ENCODE assay signal across 12 mouse cellular contexts in genomic region chr1:165119011-165119726, GRCm38 (mm10). TPM values are rescaled to one million over a fixed set of nuclear protein-coding genes. Genes with fewer than 3 reads are reported as not detected.
DNase-seq lines count a peak whose midpoint lies in the region; ATAC-seq and TF ChIP-seq lines count a peak whose summit lies in the region.
"Had no signal": no experiment of that assay in that cellular context is flagged by ENCODE, and none has a peak within 500 bp of the region (broad histone marks: within the 10 kb centered on the region; RNA-seq: fewer than 3 reads in every experiment).

No protein-coding gene starts in this region.

- H3K36me3 ChIP-seq in forebrain, embryonic 11.5 days (ENCODE audit: control insufficient read depth, insufficient read depth, low read length), result no peaks in the 10 kb centered on the region
- H3K36me3 ChIP-seq in forebrain, embryonic 12.5 days (replicated peaks), result no peaks in the 10 kb centered on the region
- no peaks in the 10 kb centered on the region for H3K36me3 ChIP-seq in embryonic facial prominence, embryonic 14.5 days (ENCODE audit: control insufficient read depth, insufficient read depth, low read length)
- no peaks in the 10 kb centered on the region for H3K36me3 ChIP-seq in midbrain, embryonic 12.5 days
- H3K36me3 ChIP-seq: limb, embryonic 15.5 days had no signal

- H3K4me3 ChIP-seq in forebrain, embryonic 11.5 days (ENCODE audit: low read depth, low read length), result no peak overlapping the region
- H3K4me3 ChIP-seq in forebrain, embryonic 12.5 days (replicated peaks), result no peak overlapping the region
- no peak overlapping the region for H3K4me3 ChIP-seq in left cerebral cortex, adult 2 months
- no peak overlapping the region for H3K4me3 ChIP-seq in embryonic facial prominence, embryonic 14.5 days (ENCODE audit: low read depth, low read length)
- H3K4me3 ChIP-seq in midbrain, embryonic 12.5 days, result no peak overlapping the region
- H3K4me3 ChIP-seq: erythroblast, embryonic 14.5 days; limb, embryonic 15.5 days had no signal

- no peaks in the 10 kb centered on the region for H3K9me3 ChIP-seq in forebrain, embryonic 11.5 days (ENCODE audit: control insufficient read depth, low read length)
- no peaks in the 10 kb centered on the region for H3K9me3 ChIP-seq in forebrain, embryonic 12.5 days
- no peaks in the 10 kb centered on the region for H3K9me3 ChIP-seq in embryonic facial prominence, embryonic 14.5 days (ENCODE audit: control insufficient read depth, low read length)
- no peaks in the 10 kb centered on the region for H3K9me3 ChIP-seq in midbrain, embryonic 12.5 days
- H3K9me3 ChIP-seq: limb, embryonic 15.5 days had no signal

- H3K4me2 ChIP-seq in forebrain, embryonic 11.5 days (ENCODE audit: low read depth, low read length, severe bottlenecking), result no peak overlapping the region
- H3K4me2 ChIP-seq in forebrain, embryonic 12.5 days, result no peak overlapping the region
- peak overlapping the region; percentile 33 for H3K4me2 ChIP-seq in embryonic facial prominence, embryonic 14.5 days (ENCODE audit: low read depth, low read length)
- H3K4me2 ChIP-seq in midbrain, embryonic 12.5 days (replicated peaks), result peak overlapping the region; percentile 46

- H3K27ac ChIP-seq in forebrain, embryonic 11.5 days (ENCODE audit: low read depth, low read length), result no peak overlapping the region
- H3K27ac ChIP-seq in forebrain, embryonic 12.5 days, result no peak overlapping the region
- peak overlapping the region; percentile 40; the same call in 1 of the 2 replicates for H3K27ac ChIP-seq in left cerebral cortex, adult 2 months
- H3K27ac ChIP-seq in embryonic facial prominence, embryonic 14.5 days (replicated peaks; ENCODE audit: low read depth, low read length), result no peak overlapping the region
- peak overlapping the region; percentile 47 for H3K27ac ChIP-seq in midbrain, embryonic 12.5 days (replicated peaks)
- H3K27ac ChIP-seq: limb, embryonic 15.5 days had no signal

- DNase-seq in forebrain, embryonic 11.5 days (ENCODE audit: low spot score), result no peak
- DNase-seq in left cerebral cortex, adult 2 months (ENCODE audit: extremely low spot score in 1 of 2, low spot score in 2 of 2), result no peak
- no peak for DNase-seq in left cerebral cortex, postnatal 36 days (ENCODE audit: low spot score in 2 of 2)
- no peak for DNase-seq in embryonic facial prominence, embryonic 14.5 days (ENCODE audit: low spot score)
- DNase-seq in frontal cortex, postnatal 36 days (ENCODE audit: low spot score in 2 of 2), result no peak
- DNase-seq in layer of hippocampus, adult 18-20 months (ENCODE audit: low spot score in 2 of 2), result no peak

- intact Hi-C loops in left cerebral cortex, adult 2 months (cut with DNase I), result loop anchor here (5.0 kb wide), 2 partner anchors 82 to 662 kb away; partner anchors contain the start of gene Atp1b1
- intact Hi-C loops in left cerebral cortex, postnatal 36 days (cut with DNase I), result loop anchor here (5.0 to 10.0 kb wide), 2 partner anchors 334 to 432 kb away; no protein-coding TSS in a partner anchor

- peak overlapping the region; percentile 16; the same call in 1 of the 2 replicates for H3K9ac ChIP-seq in forebrain, embryonic 11.5 days (ENCODE audit: low read length)
- no peak overlapping the region for H3K9ac ChIP-seq in forebrain, embryonic 12.5 days
- H3K9ac ChIP-seq in embryonic facial prominence, embryonic 14.5 days (ENCODE audit: low read depth, low read length), result 0 out of 2 replicates have a peak overlapping the region, but pooled peaks have one; percentile 28
- H3K9ac ChIP-seq in midbrain, embryonic 12.5 days (replicated peaks), result no peak overlapping the region
- H3K9ac ChIP-seq: limb, embryonic 15.5 days had no signal

- 52% methylated on average over 15 of the region's 15 CpGs for WGBS in forebrain, embryonic 11.5 days
- WGBS in forebrain, embryonic 12.5 days, result 45% methylated on average over 15 of the region's 15 CpGs
- WGBS in embryonic facial prominence, embryonic 14.5 days, result 62% methylated on average over 15 of the region's 15 CpGs
- WGBS in midbrain, embryonic 12.5 days, result 39% methylated on average over 15 of the region's 15 CpGs

- H3K27me3 ChIP-seq in forebrain, embryonic 11.5 days (ENCODE audit: control insufficient read depth, insufficient read depth, low read length), result no peaks in the 10 kb centered on the region
- peaks cover 14% of the 10 kb centered on the region for H3K27me3 ChIP-seq in forebrain, embryonic 12.5 days
- H3K27me3 ChIP-seq in embryonic facial prominence, embryonic 14.5 days (replicated peaks; ENCODE audit: control insufficient read depth, insufficient read depth, low read length), result no peaks in the 10 kb centered on the region; the same call in 1 of the 2 replicates
- peaks cover 21% of the 10 kb centered on the region for H3K27me3 ChIP-seq in midbrain, embryonic 12.5 days

- H3K4me1 ChIP-seq in forebrain, embryonic 11.5 days (replicated peaks; ENCODE audit: control insufficient read depth, insufficient read depth, low read length), result no peaks in the 10 kb centered on the region
- peaks cover 15% of the 10 kb centered on the region; the same call in 1 of the 2 replicates for H3K4me1 ChIP-seq in forebrain, embryonic 12.5 days
- H3K4me1 ChIP-seq in embryonic facial prominence, embryonic 14.5 days (ENCODE audit: control insufficient read depth, insufficient read depth, low read length), result 0 out of 2 replicates have a peak, but pooled peaks cover 6% of the 10 kb centered on the region
- H3K4me1 ChIP-seq in midbrain, embryonic 12.5 days, result peaks cover 8% of the 10 kb centered on the region; the same call in 1 of the 2 replicates

- no peak for TF ChIP-seq CTCF in left cerebral cortex, adult 2 months (IDR thresholded peaks at IDR 0.05)

- no peak; the same call in 1 of the 2 replicates for ATAC-seq in forebrain, embryonic 11.5 days (replicated peaks; ENCODE audit: low FRiP score)
- ATAC-seq in forebrain, embryonic 12.5 days (ENCODE audit: low FRiP score), result no peak
- ATAC-seq in embryonic facial prominence, embryonic 14.5 days (ENCODE audit: low read depth), result no peak
- peak; percentile 32 for ATAC-seq in midbrain, embryonic 12.5 days (ENCODE audit: low FRiP score, low read depth)

RNA-seq across cellular contexts. Expression of gene Tbx19, which starts 41.4 kb away (rescaled TPM):
- polyA plus RNA-seq in forebrain, embryonic 11.5 days (2014; fragmentation: Nextera tagmentation; extraction: Ambion mirVana), result not detected in 2 replicates
- polyA plus RNA-seq in forebrain, embryonic 12.5 days (2016; fragmentation: Nextera tagmentation; extraction: Ambion mirVana), result not detected in 2 replicates
- not detected for total RNA-seq in left cerebral cortex, adult 2 months (2021)
- total RNA-seq in left cerebral cortex, postnatal 36 days (2021), result not detected
- polyA plus RNA-seq in embryonic facial prominence, embryonic 14.5 days (2014; fragmentation: Nextera tagmentation; extraction: Ambion mirVana), result 0.36 and 0.88 TPM in 2 replicates
- not detected in 2 replicates for polyA plus RNA-seq in midbrain, embryonic 12.5 days (2016; fragmentation: Nextera tagmentation; extraction: Ambion mirVana)
- not detected for total RNA-seq in layer of hippocampus, adult 18-20 months (2021)
- total RNA-seq: megakaryocyte-erythroid progenitor cell, adult 5-6 weeks had no signal
- polyA plus RNA-seq: limb, embryonic 15.5 days; stomach, embryonic 16.5 days had no signal

Comparison
In these comparisons a context has a peak if more than half of its experiments do, and no peak if none do; other contexts are left out.
1. H3K9ac ChIP-seq: peak in forebrain, embryonic 11.5 days (single experiment) and embryonic facial prominence, embryonic 14.5 days (single experiment); none in forebrain, embryonic 12.5 days (single experiment) and midbrain, embryonic 12.5 days (single experiment).
2. H3K27ac ChIP-seq: peak in left cerebral cortex, adult 2 months (single experiment) and midbrain, embryonic 12.5 days (single experiment); none in forebrain, embryonic 11.5 days (single experiment), forebrain, embryonic 12.5 days (single experiment) and embryonic facial prominence, embryonic 14.5 days (single experiment).
3. H3K4me2 ChIP-seq: peak in embryonic facial prominence, embryonic 14.5 days (single experiment) and midbrain, embryonic 12.5 days (single experiment); none in forebrain, embryonic 11.5 days (single experiment) and forebrain, embryonic 12.5 days (single experiment).